Mouse (Mus musculus) thymus, adult 2 months (tissue): ENCODE measurements at regions not wholly inside any gene's neighbourhood (a gene's known extent, or its start where the extent isn't known, plus 50 kb on each side); places are given as distances from the start of the nearest gene placed in this dataset.

ENCODE experiments used
- CTCF ChIP-seq: fragments of 200-500 bp; IDR thresholded peaks from 2 replicates; pipeline ENCODE4 v1.5.1; 2012; ENCODE audit warnings: mild to moderate bottlenecking, control low read depth, low read length, moderate library complexity, borderline replicate concordance; ENCODE audit not compliant: control insufficient read depth, poor library complexity, insufficient read depth; ENCODE audit errors: extremely low read depth
- POLR2A ChIP-seq: fragments of 200-500 bp; IDR thresholded peaks from 2 replicates; pipeline ENCODE4 v1.6.1; 2012; ENCODE audit warnings: mild to moderate bottlenecking, low read length, control low read depth, moderate library complexity; ENCODE audit not compliant: control insufficient read depth, poor library complexity, insufficient read depth; ENCODE audit errors: extremely low read depth

DNA sequence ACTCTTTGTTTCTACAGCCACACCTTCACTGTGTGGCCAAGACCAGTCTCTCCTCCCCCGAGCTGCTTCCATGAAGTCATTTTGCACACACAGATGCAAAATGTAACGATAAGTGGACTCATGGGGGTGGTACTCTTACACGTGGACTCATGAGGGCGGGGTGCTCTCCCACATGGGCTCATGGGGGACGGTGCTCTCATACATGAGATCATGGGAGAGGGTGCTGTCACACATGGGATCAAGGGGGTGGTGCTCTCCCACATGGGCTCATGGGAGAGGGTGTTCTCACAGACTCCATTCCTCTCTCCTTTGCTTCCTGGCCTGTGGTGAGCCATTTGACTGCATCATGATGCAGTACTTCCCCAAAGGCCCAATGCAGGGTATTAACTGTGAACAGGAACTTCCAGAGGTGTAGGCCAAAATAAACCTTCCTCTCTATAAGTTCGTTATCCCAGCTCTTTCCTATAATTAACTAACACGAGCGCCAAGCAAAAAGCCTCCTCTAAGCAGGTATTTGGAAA, 118.9 kb downstream of the Kdr start:
- TF ChIP-seq CTCF: no peak
- TF ChIP-seq POLR2A: no peak
